Comparison of ENCODE assay signal across 11 mouse cellular contexts in genomic region chr8:117475819-117476218, GRCm38 (mm10). TPM values are rescaled to one million over a fixed set of nuclear protein-coding genes. Genes with fewer than 3 reads are reported as not detected.
DNase-seq lines count a peak whose midpoint lies in the region; ATAC-seq and TF ChIP-seq lines count a peak whose summit lies in the region.
"Had no signal": no experiment of that assay in that cellular context is flagged by ENCODE, and none has a peak within 500 bp of the region (broad histone marks: within the 10 kb centered on the region; RNA-seq: fewer than 3 reads in every experiment).

No protein-coding gene starts in this region.

- H3K9me3 ChIP-seq in liver, embryonic 14.5 days (ENCODE audit: control insufficient read depth, low read length) = no peaks in the 10 kb centered on the region
- H3K9me3 ChIP-seq: embryonic facial prominence, embryonic 12.5 days; liver, embryonic 15.5 days had no signal

- H3K4me3 ChIP-seq in liver, embryonic 14.5 days (ENCODE audit: insufficient read depth in 1 of 2, low read depth in 2 of 2, low read length in 2 of 2) = no peak overlapping the region
- H3K4me3 ChIP-seq in left cerebral cortex, adult 2 months = no peak overlapping the region
- H3K4me3 ChIP-seq: embryonic facial prominence, embryonic 12.5 days; heart, embryonic 13.5 days; liver, embryonic 15.5 days had no signal

- no peak for TF ChIP-seq CTCF in liver, embryonic 14.5 days (IDR thresholded peaks at IDR 0.05; ENCODE audit: low read depth)
- TF ChIP-seq CTCF in left cerebral cortex, adult 2 months (IDR thresholded peaks at IDR 0.05) = no peak

- 13% methylated on average over 7 of the region's 7 CpGs for WGBS in liver, embryonic 14.5 days (ENCODE audit: insufficient replicate concordance)

- H3K4me1 ChIP-seq in liver, embryonic 14.5 days (replicated peaks; ENCODE audit: control insufficient read depth in 2 of 2, insufficient read depth in 2 of 2, low read length in 1 of 2) = 0 out of 4 replicates have a peak, but pooled peaks cover 0 to 2% of the 10 kb centered on the region in 2 experiments
- H3K4me1 ChIP-seq: embryonic facial prominence, embryonic 12.5 days had no signal

- no peaks in the 10 kb centered on the region for H3K27me3 ChIP-seq in liver, embryonic 14.5 days (ENCODE audit: control insufficient read depth, insufficient read depth, low read length)
- H3K27me3 ChIP-seq: embryonic facial prominence, embryonic 12.5 days; heart, embryonic 13.5 days had no signal

- no peak overlapping the region for H3K9ac ChIP-seq in liver, embryonic 14.5 days (replicated peaks)
- H3K9ac ChIP-seq: embryonic facial prominence, embryonic 12.5 days; forebrain, postnatal 0 days; heart, embryonic 13.5 days; liver, embryonic 15.5 days had no signal

- 0 out of 2 replicates have a peak, but pooled peaks have one; percentile 17 for ATAC-seq in liver, embryonic 14.5 days (ENCODE audit: insufficient read depth)
- ATAC-seq: forebrain, postnatal 0 days had no signal

- H3K27ac ChIP-seq in liver, embryonic 14.5 days = no peak overlapping the region
- H3K27ac ChIP-seq in left cerebral cortex, adult 2 months = no peak overlapping the region
- H3K27ac ChIP-seq: embryonic facial prominence, embryonic 12.5 days; heart, embryonic 13.5 days; liver, embryonic 15.5 days had no signal

- H3K4me2 ChIP-seq in liver, embryonic 14.5 days (ENCODE audit: low read depth) = no peak overlapping the region; the same call in 1 of the 2 replicates
- H3K4me2 ChIP-seq: embryonic facial prominence, embryonic 12.5 days; heart, embryonic 13.5 days; liver, embryonic 15.5 days had no signal

- DNase-seq in 416B (ENCODE audit: low read depth) = peak; percentile 83
- DNase-seq in A20 (ENCODE audit: low read depth, low spot score) = peak; percentile 95
- no peak for DNase-seq in liver, embryonic 14.5 days (ENCODE audit: low read depth in 3 of 3, low spot score in 3 of 3)
- DNase-seq in naive thymus-derived CD4-positive, alpha-beta T cell, adult 2 months (ENCODE audit: low read depth) = peak; percentile 25
- no peak for DNase-seq in left cerebral cortex, adult 2 months (ENCODE audit: extremely low spot score in 1 of 2, low spot score in 2 of 2)
- DNase-seq in frontal cortex, adult 2 months (ENCODE audit: extremely low spot score in 1 of 2, low spot score in 1 of 2) = no peak
- DNase-seq in kidney, adult 11 months = no peak
- DNase-seq: forebrain, postnatal 0 days had no signal

- intact Hi-C loops in left cerebral cortex, adult 2 months (cut with DNase I) = loop anchor here (2.0 to 10.0 kb wide), 3 partner anchors 93 to 534 kb away; partner anchors contain the start of genes Atmin and Gcsh

- no peak for TF ChIP-seq EP300 in liver, embryonic 14.5 days (IDR thresholded peaks at IDR 0.05; ENCODE audit: low read depth)

- no peaks in the 10 kb centered on the region for H3K36me3 ChIP-seq in liver, embryonic 14.5 days (replicated peaks; ENCODE audit: control insufficient read depth, insufficient read depth, low read depth)
- H3K36me3 ChIP-seq: embryonic facial prominence, embryonic 12.5 days; heart, embryonic 13.5 days; liver, embryonic 15.5 days had no signal

RNA-seq across cellular contexts. Expression of gene Plcg2, which starts 22.3 kb away (rescaled TPM):
- 2.8 and 4.3 TPM in 2 replicates for polyA plus RNA-seq in liver, embryonic 14.5 days (2012; rRNA removed)
- polyA plus RNA-seq in liver, embryonic 14.5 days (2014; fragmentation: Nextera tagmentation; extraction: Ambion mirVana) = 5.0 and 5.4 TPM in 2 replicates
- total RNA-seq in left cerebral cortex, adult 2 months (2021) = 1 to 10 TPM; 2.4 to 2.9 TPM
- polyA plus RNA-seq in frontal cortex, adult 2 months (2012; rRNA removed) = 2.4 and 3.0 TPM in 2 replicates

Comparison
In these comparisons a context has a peak if more than half of its experiments do, and no peak if none do; other contexts are left out.
1. DNase-seq: peak in 416B (single experiment), A20 (single experiment) and naive thymus-derived CD4-positive, alpha-beta T cell, adult 2 months (single experiment); none in liver, embryonic 14.5 days (0 of 3), left cerebral cortex, adult 2 months (0 of 2), frontal cortex, adult 2 months (0 of 2) and kidney, adult 11 months (single experiment).